Mouse (Mus musculus) bone marrow macrophage, adult 2 months (primary cell): ENCODE measurements around the gene Kpna3. TPM values are rescaled to one million over a fixed set of nuclear protein-coding genes. Genes with fewer than 3 reads are reported as not detected.
A peak's percentile ranks its signal among the peaks of the same experiment; 100 is the strongest.

Source experiments
- H3K27ac ChIP-seq: 2 replicates; pipeline ENCODE4 v1.5.1; 2012; ENCODE audit warnings: low read depth, low read length; ENCODE audit not compliant: insufficient read depth
- H3K4me1 ChIP-seq: 2 replicates; pipeline ENCODE4 v1.6.1; 2012; ENCODE audit warnings: low read length; ENCODE audit not compliant: control insufficient read depth, insufficient read depth
- H3K4me3 ChIP-seq: 2 replicates; pipeline ENCODE4 v1.5.1; 2012; ENCODE audit warnings: mild to moderate bottlenecking, low read length, moderate library complexity; ENCODE audit not compliant: insufficient read depth
- CTCF ChIP-seq: IDR thresholded peaks from 2 replicates; pipeline ENCODE4 v1.5.1; 2012; ENCODE audit warnings: low read depth, mild to moderate bottlenecking, low read length, moderate library complexity
- POLR2A ChIP-seq: IDR thresholded peaks from 2 replicates; pipeline ENCODE4 v1.6.1; 2012; ENCODE audit warnings: mild to moderate bottlenecking, low read depth, low read length, borderline replicate concordance
- polyA plus RNA-seq: library from polyadenylated mRNA; stranded (reverse); fragments of >200 nt; gene quantifications from 2 replicates; pipeline ENCODE4 v1.2.4, GENCODE M21; 2012; ENCODE audit not compliant: missing spikeins, insufficient read depth, insufficient read length

Kpna3 gene
- polyA plus RNA-seq, 1 experiment: 35.8 TPM

DNA sequence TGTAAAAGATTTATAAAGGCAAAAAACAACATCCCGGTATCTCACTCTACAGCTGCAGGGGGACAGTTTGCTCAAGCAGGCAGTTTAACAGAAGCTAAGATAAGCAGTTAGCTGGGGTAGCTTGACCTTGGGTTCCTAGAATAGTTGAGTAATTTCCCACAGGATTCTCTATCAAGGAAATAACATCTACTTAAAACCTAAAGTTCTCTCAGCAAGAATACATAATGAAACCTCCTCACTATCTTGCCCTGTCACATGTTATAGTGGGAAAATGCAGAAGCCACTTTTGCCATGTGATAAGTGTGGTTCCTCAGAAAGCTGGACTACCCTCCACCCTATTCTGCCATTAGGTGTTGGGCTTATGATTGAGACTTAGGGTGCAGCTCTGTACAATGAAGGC lies 116.9 kb downstream of the Kpna3 start:
- Histone ChIP-seq H3K4me1 (peaks cover 18% of the 10 kb centered on the region), H3K27ac (no peak overlapping the region), H3K4me3 (no peak overlapping the region)
- no peak for TF ChIP-seq POLR2A
- TF ChIP-seq CTCF: no peak

GRCm38 (mm10) chr14:61321200-61321599 lies 118.5 kb downstream of the Kpna3 start:
- H3K4me1 ChIP-seq: peaks cover 15% of the 10 kb centered on the region
- no peak for TF ChIP-seq POLR2A
- no peak overlapping the region for H3K27ac ChIP-seq
- H3K4me3 ChIP-seq: no peak overlapping the region

- no peak for TF ChIP-seq POLR2A
- TF ChIP-seq CTCF: no peak
- Histone ChIP-seq H3K4me1 (peaks cover 15% of the 10 kb centered on the region), H3K4me3 (no peak overlapping the region), H3K27ac (peak overlapping the region; percentile 24)
Observed at GRCm38 (mm10) chr14:61320765-61321164, 118.9 kb downstream of the Kpna3 start.

GRCm38 (mm10) chr14:61316861-61317260 lies 122.8 kb downstream of the Kpna3 start:
- no peak overlapping the region for H3K4me3 ChIP-seq
- no peak overlapping the region for H3K27ac ChIP-seq
- TF ChIP-seq POLR2A: no peak
- TF ChIP-seq CTCF: peak; percentile 62
- peaks cover 24% of the 10 kb centered on the region for H3K4me1 ChIP-seq

Other genes starting within 250 kb of the Kpna3 start
- gene Sgcg, start 181.4 kb downstream of the Kpna3 start, polyA plus RNA-seq: not detected in 2 replicates
- gene Arl11, start 130.1 kb downstream of the Kpna3 start, polyA plus RNA-seq: 97.1 and 103 TPM in 2 replicates
- 8.1 and 8.8 TPM in 2 replicates for gene Ebpl, start 79.4 kb downstream of the Kpna3 start, polyA plus RNA-seq
- 14.6 and 15.8 TPM in 2 replicates for gene Spryd7, start 117.0 kb upstream of the Kpna3 start, polyA plus RNA-seq
- gene Trim13, start 158.4 kb upstream of the Kpna3 start, polyA plus RNA-seq: 6.5 and 6.9 TPM in 2 replicates
- gene Kcnrg, start 167.6 kb upstream of the Kpna3 start, polyA plus RNA-seq: not detected in 2 replicates